Mouse (Mus musculus) cerebellum, adult 8-10 months (tissue): ENCODE measurements at regions not wholly inside any gene's neighbourhood (a gene's known extent, or its start where the extent isn't known, plus 50 kb on each side); places are given as distances from the start of the nearest gene placed in this dataset.
A peak's percentile ranks its signal among the peaks of the same experiment; 100 is the strongest.

Experiments
- DNase-seq: peaks from one replicate; pipeline ENCODE4 v3.0.0; 2022

GRCm38 (mm10) chr2:61527127-61527526, 51.3 kb upstream of the Tank start:
- DNase-seq, result no peak

- DNase-seq, result no peak
These were observed 54.2 kb upstream of the Tank start for GRCm38 (mm10) chr2:61524060-61524734.

GRCm38 (mm10) chr2:61514445-61515123, 63.8 kb upstream of the Tank start:
- no peak for DNase-seq

- no peak for DNase-seq
These were observed 64.5 kb upstream of the Tank start for GRCm38 (mm10) chr2:61513787-61514444.

- no peak for DNase-seq
These were observed 74.8 kb upstream of the Tank start for GRCm38 (mm10) chr2:61503594-61503993.

- DNase-seq, result no peak
These were observed 76.5 kb upstream of the Tank start for GRCm38 (mm10) chr2:61501922-61502321.

GRCm38 (mm10) chr2:61499266-61499665, 79.1 kb upstream of the Tank start:
- no peak for DNase-seq

- no peak for DNase-seq
These were observed 80.5 kb upstream of the Tank start for GRCm38 (mm10) chr2:61497930-61498329.

- no peak for DNase-seq
These were observed 81.4 kb upstream of the Tank start for GRCm38 (mm10) chr2:61496968-61497367.

- peak; percentile 75 for DNase-seq
These were observed 84.3 kb upstream of the Tank start for GRCm38 (mm10) chr2:61493918-61494712.

GRCm38 (mm10) chr2:61492043-61492743, 86.2 kb upstream of the Tank start:
- no peak for DNase-seq

GRCm38 (mm10) chr2:61490436-61491109, 87.8 kb upstream of the Tank start:
- DNase-seq, result no peak

- DNase-seq, result no peak
These were observed 88.6 kb upstream of the Tank start for GRCm38 (mm10) chr2:61489762-61490161.

- no peak for DNase-seq
These were observed 94.6 kb upstream of the Tank start for GRCm38 (mm10) chr2:61483820-61484219.

GRCm38 (mm10) chr2:61476648-61477047, 101.7 kb upstream of the Tank start:
- no peak for DNase-seq

GRCm38 (mm10) chr2:61474626-61475025, 103.8 kb upstream of the Tank start:
- no peak for DNase-seq

GRCm38 (mm10) chr2:61470521-61470920, 107.9 kb upstream of the Tank start:
- DNase-seq, result no peak

- no peak for DNase-seq
These were observed 108.3 kb upstream of the Tank start for GRCm38 (mm10) chr2:61470064-61470463.

GRCm38 (mm10) chr2:61455902-61456301, 122.5 kb upstream of the Tank start:
- DNase-seq, result peak; percentile 18

GRCm38 (mm10) chr2:61454729-61455128, 123.7 kb upstream of the Tank start:
- DNase-seq, result no peak

GRCm38 (mm10) chr2:61454311-61454728, 124.1 kb upstream of the Tank start:
- DNase-seq, result peak; percentile 77
